Mouse (Mus musculus): ENCODE results near the gene Rgs2. TPM values are rescaled to one million over a fixed set of nuclear protein-coding genes. Genes with fewer than 3 reads are reported as not detected.

Rgs2 gene
- 91.6 TPM for polyA plus RNA-seq (2014; fragmentation: Illumina TruSeq; extraction: RNeasy Lipid Tissue Mini Kit (QIAGEN cat#74804); ENCODE audit: low replicate concordance)

DNA sequence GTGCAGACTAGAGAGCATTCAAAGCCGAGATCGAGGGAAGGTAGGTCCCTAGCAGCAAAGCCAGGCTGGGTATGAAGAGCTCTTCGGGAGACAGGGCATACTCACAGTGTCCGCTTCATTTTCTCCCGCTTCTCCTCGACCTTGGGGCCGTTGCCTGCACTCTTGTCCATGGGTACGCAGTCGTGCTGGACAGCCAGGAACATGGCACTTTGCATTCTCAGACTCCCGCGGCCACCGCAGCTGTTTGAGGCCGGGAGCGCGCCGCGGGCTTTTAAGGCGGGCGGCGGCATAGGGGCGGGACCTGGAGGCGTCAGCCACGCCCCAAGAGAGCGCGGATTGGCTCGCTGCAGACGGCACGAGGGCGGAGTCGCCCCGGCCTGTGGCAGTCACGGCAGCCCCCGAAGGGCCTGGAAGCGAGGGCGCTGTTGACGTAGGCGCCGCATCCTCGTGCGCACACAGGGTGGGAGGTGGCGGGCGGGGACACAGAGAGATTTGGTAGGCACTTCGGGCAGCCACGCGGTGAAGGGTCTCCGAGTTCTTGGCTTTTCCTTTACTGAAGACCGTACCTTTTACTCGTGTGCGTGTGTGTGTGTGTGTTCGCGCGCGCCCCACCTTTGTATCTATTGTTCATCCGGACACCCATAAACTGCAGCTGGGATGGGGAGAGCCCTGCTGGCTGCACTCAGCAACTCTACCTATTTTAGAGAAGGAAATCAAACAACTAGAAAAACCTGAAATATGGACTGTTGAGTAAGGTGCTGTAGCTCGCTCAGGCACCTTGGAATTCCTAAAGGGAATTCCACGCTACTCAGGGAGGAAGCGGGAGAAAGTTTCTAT is at the start of gene Rgs2:
TSS of gene Rgs2 (minus strand) at position 258 of the 837 bp plus-strand sequence.

Other genes starting within 250 kb of the Rgs2 start
- 11.3 TPM for gene Trove2, start 227.1 kb downstream of the Rgs2 start, polyA plus RNA-seq (2014; fragmentation: Illumina TruSeq; extraction: RNeasy Lipid Tissue Mini Kit (QIAGEN cat#74804); ENCODE audit: low replicate concordance)
- gene Uchl5, start 226.9 kb downstream of the Rgs2 start, polyA plus RNA-seq (2014; fragmentation: Illumina TruSeq; extraction: RNeasy Lipid Tissue Mini Kit (QIAGEN cat#74804); ENCODE audit: low replicate concordance): 154 TPM
- gene Rgs13, start 173.2 kb upstream of the Rgs2 start, polyA plus RNA-seq (2014; fragmentation: Illumina TruSeq; extraction: RNeasy Lipid Tissue Mini Kit (QIAGEN cat#74804); ENCODE audit: low replicate concordance): 62.1 TPM
- 82.3 TPM for gene Rgs1, start 245.1 kb upstream of the Rgs2 start, polyA plus RNA-seq (2014; fragmentation: Illumina TruSeq; extraction: RNeasy Lipid Tissue Mini Kit (QIAGEN cat#74804); ENCODE audit: low replicate concordance)